Mouse (Mus musculus) hindbrain, postnatal 0 days (tissue): ENCODE results near the gene H2-D1. TPM values are rescaled to one million over a fixed set of nuclear protein-coding genes. Genes with fewer than 3 reads are reported as not detected.

Experiments
- ATAC-seq: fragments of 200-750 bp; cut with Nextera tagmentation; 2 replicates; pipeline ENCODE4 v1.8.0; 2017; ENCODE audit warnings: mild to moderate bottlenecking, moderate TSS enrichment, moderate library complexity
- DNase-seq: peaks from one replicate; pipeline ENCODE4 v3.0.0-alpha.2; 2015; ENCODE audit warnings: low spot score
- H3K27ac ChIP-seq: fragments of 300-500 bp; sonication (generic); 2 replicates; pipeline ENCODE4 v1.5.1; 2014; ENCODE audit warnings: mild to moderate bottlenecking
- H3K27me3 ChIP-seq: fragments of 300-500 bp; sonication (generic); 2 replicates; pipeline ENCODE4 v1.6.1; 2014; ENCODE audit warnings: low read length, mixed read lengths; ENCODE audit not compliant: insufficient read depth
- H3K36me3 ChIP-seq: fragments of 300-500 bp; sonication (generic); 2 replicates; pipeline ENCODE4 v1.6.1; 2014; ENCODE audit warnings: low read length, mixed read lengths; ENCODE audit not compliant: insufficient read depth
- H3K4me1 ChIP-seq: fragments of 300-500 bp; sonication (generic); 2 replicates; pipeline ENCODE4 v1.6.1; 2014; ENCODE audit warnings: antibody characterized with exemption, low read length, mixed read lengths; ENCODE audit not compliant: insufficient read depth
- H3K4me2 ChIP-seq: fragments of 300-500 bp; sonication (generic); 2 replicates; pipeline ENCODE4 v1.6.1; 2014; ENCODE audit warnings: low read depth, mild to moderate bottlenecking, low read length, moderate library complexity, mixed read lengths
- H3K4me3 ChIP-seq: fragments of 300-500 bp; sonication (generic); 2 replicates; pipeline ENCODE4 v1.5.1; 2014; ENCODE audit warnings: low read length
- H3K9ac ChIP-seq: fragments of 300-500 bp; sonication (generic); replicated peaks from 2 replicates; pipeline ENCODE4 v1.6.1; 2014; ENCODE audit warnings: mild to moderate bottlenecking, low read length, moderate library complexity, mixed read lengths
- H3K9me3 ChIP-seq: fragments of 300-500 bp; sonication (generic); 2 replicates; pipeline ENCODE4 v1.6.1; 2016; ENCODE audit warnings: low read length, mixed read lengths
- CTCF ChIP-seq: IDR thresholded peaks from 2 replicates; pipeline ENCODE4 v1.5.1; 2016; ENCODE audit warnings: antibody characterized with exemption, control low read depth, low read depth
- WGBS: fragments of 180-500 bp; shearing (Covaris S2); extraction: QIAGEN DNeasy Blood & Tissue Kit; methylation state at CpG from one replicate; pipeline ENCODE4 v1.1.7; 2014; 5-methylcytosine and 5-hydroxymethylcytosine counted together
- polyA plus RNA-seq: library from polyadenylated mRNA; unstranded; fragments of >200 nt; fragmentation: Nextera tagmentation; extraction: Ambion mirVana; gene quantifications from 2 replicates; pipeline ENCODE4 v1.2.1, GENCODE M21; 2015
- total RNA-seq: library from RNA; depleted of rRNA; stranded (reverse); fragments of >200 nt; gene quantifications from 2 replicates; pipeline ENCODE4 v1.2.3, GENCODE M21; 2014

Gene H2-D1
- total and polyA plus RNA-seq, 2 experiments from 2014 or later = 74.3 to 146 TPM

DNA sequence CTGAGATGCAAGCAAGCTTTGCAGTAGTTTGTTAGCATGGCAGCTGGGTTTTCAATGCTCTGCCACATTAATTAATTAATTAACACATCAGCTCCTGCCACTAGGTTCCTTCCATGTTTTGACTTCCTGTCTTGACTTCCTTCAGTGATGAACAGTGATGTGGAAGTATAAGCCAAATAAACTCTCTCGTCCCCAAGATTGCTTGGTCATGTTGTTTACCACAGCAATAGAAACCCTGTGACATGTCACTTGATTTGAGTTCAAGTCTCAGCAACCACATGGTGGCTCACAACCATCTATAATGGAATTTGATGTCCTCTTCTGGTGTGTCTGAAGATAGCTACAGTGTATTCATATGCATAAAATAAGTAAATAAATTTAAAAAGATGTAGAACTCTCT is 5.2 kb upstream of the H2-D1 start:
- no peak for ATAC-seq
- Histone ChIP-seq H3K9ac (no peak overlapping the region), H3K4me3 (no peak overlapping the region), H3K27ac (no peak overlapping the region), H3K4me1 (0 out of 2 replicates have a peak, but pooled peaks cover 4% of the 10 kb centered on the region), H3K27me3 (no peaks in the 10 kb centered on the region), H3K4me2 (no peak overlapping the region), H3K9me3 (no peaks in the 10 kb centered on the region), H3K36me3 (peaks cover 17% of the 10 kb centered on the region)
- 72% methylated on average over 1 of the region's 1 CpGs for whole genome bisulfite sequencing
- no peak for TF ChIP-seq CTCF
- DNase-seq = no peak

DNA sequence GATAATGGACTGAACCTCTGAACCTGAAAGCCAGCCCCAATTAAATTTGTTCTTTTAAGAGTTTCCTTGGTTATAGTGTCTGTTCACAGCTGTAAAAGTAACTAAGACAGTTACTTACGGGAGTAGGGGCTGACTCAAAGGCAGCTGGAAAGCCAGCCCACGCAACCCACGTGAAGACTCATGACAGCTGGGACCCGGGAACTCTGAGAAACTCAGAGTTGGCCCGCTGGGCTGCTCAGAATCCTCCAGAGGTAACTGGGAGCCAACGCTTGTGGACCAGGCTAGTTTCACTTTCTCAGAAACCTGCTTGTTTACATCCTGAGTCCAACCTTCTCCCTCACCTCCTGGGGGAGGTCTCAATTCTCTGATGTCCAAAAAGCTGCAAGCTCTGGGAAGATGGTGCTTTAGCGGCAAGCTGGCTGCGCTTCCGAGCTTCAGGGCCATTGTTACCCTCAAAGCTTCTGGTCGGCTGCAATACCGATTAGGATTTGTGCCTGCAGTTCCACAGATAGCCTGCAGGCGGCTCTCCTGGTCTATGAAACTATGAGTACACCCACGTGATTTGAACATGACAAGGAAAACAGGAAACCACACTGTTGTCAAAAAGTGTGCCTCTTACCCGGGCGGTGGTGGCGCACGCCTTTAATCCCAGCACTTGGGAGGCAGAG is 4.6 kb upstream of the H2-D1 start:
- WGBS = 7% methylated on average over 17 of the region's 17 CpGs
- H3K27me3 ChIP-seq = no peaks in the 10 kb centered on the region
- ATAC-seq (peak; percentile 30), DNase-seq (peak; percentile 95)
- H3K9me3 ChIP-seq = no peaks in the 10 kb centered on the region
- H3K9ac ChIP-seq = no peak overlapping the region
- peak; percentile 93 for TF ChIP-seq CTCF
- peaks cover 11% of the 10 kb centered on the region for H3K36me3 ChIP-seq
- 0 out of 2 replicates have a peak, but pooled peaks cover 4% of the 10 kb centered on the region for H3K4me1 ChIP-seq
- H3K4me2 ChIP-seq = peak overlapping the region; percentile 42
- no peak overlapping the region for H3K27ac ChIP-seq
- H3K4me3 ChIP-seq = peak overlapping the region; percentile 15; the same call in 1 of the 2 replicates

DNA sequence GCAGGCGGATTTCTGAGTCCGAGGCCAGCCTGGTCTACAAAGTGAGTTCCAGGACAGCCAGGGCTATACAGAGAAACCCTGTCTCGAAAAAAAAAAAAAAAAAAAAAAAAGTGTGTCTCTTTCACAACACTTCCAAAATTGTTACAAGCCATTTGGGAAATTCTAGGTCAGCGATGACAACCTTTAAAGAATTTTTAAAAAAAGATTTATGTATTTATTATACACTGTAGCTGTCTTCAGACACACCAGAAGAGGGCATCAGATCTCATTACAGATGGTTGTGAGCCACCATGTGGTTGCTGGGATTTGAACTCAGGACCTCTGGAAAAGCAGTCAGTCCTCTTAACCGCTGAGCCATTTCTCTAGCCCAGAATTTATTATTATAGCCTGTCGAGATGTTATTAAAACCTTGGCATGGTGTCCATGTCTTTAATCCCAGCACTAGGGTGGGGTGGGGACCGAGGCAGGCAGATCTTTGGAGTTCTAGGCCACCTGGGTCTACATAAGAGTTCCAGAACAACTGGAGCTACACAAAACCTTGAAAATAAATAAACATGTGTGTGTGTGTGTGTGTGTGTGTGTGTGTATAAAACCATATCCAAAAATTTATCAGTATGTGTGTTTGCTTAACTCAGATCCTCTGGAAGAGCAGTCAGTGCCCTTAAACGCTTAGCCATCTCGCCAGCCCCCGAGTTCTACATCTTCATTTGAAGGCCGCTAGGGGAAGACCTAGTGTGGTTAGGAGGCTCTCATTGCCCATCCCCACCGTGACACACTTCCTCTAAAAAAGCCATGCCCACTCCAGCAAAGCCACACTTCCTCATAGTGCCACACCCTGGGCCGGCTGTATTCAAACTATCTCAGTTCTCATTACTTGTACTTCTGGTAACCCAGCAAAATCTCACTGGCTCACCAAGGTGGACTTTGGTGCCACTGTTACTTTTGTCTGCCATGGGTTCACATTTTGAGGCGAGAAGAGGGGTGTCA is 3.7 kb upstream of the H2-D1 start:
- Histone ChIP-seq H3K9ac (no peak overlapping the region), H3K4me3 (no peak overlapping the region), H3K4me1 (0 out of 2 replicates have a peak, but pooled peaks cover 4% of the 10 kb centered on the region), H3K4me2 (no peak overlapping the region), H3K36me3 (peaks cover 4% of the 10 kb centered on the region), H3K27me3 (no peaks in the 10 kb centered on the region), H3K27ac (no peak overlapping the region), H3K9me3 (no peaks in the 10 kb centered on the region)
- DNase-seq (no peak), ATAC-seq (no peak)
- 65% methylated on average over 13 of the region's 14 CpGs for WGBS
- TF ChIP-seq CTCF = no peak

DNA sequence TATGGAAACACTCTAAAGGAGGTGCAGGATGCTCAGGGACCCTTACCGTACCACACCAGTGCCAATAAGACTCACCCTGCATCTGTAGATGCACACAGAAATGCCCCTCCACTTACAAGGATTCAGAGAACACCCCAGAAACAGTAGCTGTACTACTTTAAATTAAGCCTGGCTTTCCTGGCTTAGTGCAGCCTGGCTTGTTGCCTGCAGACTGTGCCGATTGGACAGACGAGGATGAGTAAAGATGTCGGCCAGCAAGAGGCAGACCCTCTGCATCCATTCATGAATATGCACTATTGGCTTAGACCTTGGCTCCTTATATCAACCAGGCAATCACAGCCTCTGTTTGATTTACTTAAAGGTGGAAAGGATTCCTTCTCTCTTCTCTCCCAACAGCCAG is 2.9 kb upstream of the H2-D1 start:
- no peak for DNase-seq
- Histone ChIP-seq H3K27ac (no peak overlapping the region), H3K27me3 (no peaks in the 10 kb centered on the region), H3K9me3 (no peaks in the 10 kb centered on the region), H3K4me2 (no peak overlapping the region), H3K4me3 (no peak overlapping the region), H3K4me1 (0 out of 2 replicates have a peak, but pooled peaks cover 4% of the 10 kb centered on the region), H3K9ac (no peak overlapping the region), H3K36me3 (no peaks in the 10 kb centered on the region)
- WGBS = 65% methylated on average over 4 of the region's 4 CpGs
- ATAC-seq = no peak
- TF ChIP-seq CTCF = no peak

DNA sequence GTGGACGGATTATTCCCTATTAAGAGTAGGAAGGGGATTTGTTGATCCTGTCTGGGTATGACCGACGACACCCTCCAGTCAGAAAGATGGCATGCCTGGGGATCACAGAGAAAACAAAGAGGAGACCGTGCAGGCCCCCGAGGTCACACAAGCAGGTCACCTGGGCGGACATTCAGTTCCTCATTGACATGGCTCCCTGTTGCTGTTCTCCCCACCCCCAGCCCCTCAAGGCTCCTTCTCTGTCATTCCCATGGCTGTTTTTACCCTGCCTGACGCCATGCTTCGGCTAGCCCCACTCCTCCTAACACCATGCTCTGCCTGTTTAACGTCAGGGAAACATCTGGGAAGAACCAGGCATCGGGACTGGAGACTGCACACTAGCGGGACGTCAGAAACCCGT is 879 bp upstream of the H2-D1 start:
- H3K27ac ChIP-seq = no peak overlapping the region
- H3K4me3 ChIP-seq = no peak overlapping the region
- no peak overlapping the region for H3K9ac ChIP-seq
- H3K4me2 ChIP-seq = no peak overlapping the region
- no peak for TF ChIP-seq CTCF
- WGBS = 68% methylated on average over 13 of the region's 13 CpGs
- H3K4me1 ChIP-seq = 0 out of 2 replicates have a peak, but pooled peaks cover 4% of the 10 kb centered on the region
- no peak for ATAC-seq
- H3K36me3 ChIP-seq = no peaks in the 10 kb centered on the region
- no peak for DNase-seq
- no peaks in the 10 kb centered on the region for H3K27me3 ChIP-seq
- H3K9me3 ChIP-seq = no peaks in the 10 kb centered on the region

DNA sequence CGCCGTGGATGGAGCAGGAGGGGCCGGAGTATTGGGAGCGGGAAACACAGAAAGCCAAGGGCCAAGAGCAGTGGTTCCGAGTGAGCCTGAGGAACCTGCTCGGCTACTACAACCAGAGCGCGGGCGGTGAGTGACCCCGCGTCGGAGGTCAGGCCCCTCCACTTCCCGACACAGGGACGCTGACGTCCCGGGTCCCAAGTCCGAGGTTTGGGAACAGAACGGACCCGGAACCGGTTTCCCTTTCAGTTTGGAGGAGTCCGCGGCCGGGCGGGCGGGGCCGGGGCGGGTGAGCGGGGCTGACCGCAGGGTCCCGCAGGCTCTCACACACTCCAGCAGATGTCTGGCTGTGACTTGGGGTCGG is 973 bp downstream of the H2-D1 start:
- H3K27me3 ChIP-seq = no peaks in the 10 kb centered on the region
- H3K36me3 ChIP-seq = no peaks in the 10 kb centered on the region
- ATAC-seq (0 out of 2 replicates have a peak, but pooled peaks have one; percentile 18), DNase-seq (no peak)
- 1% methylated on average over 31 of the region's 31 CpGs for WGBS
- 0 out of 2 replicates have a peak overlapping the region, but pooled peaks have one; percentile 20 for H3K27ac ChIP-seq
- peak overlapping the region; percentile 65 for H3K4me3 ChIP-seq
- no peaks in the 10 kb centered on the region for H3K4me1 ChIP-seq
- H3K9me3 ChIP-seq = no peaks in the 10 kb centered on the region
- TF ChIP-seq CTCF = no peak
- H3K4me2 ChIP-seq = peak overlapping the region; percentile 83
- peak overlapping the region; percentile 65 for H3K9ac ChIP-seq
